Mouse (Mus musculus) megakaryocyte-erythroid progenitor cell, adult 5-6 weeks (primary cell): ENCODE measurements around the gene Ccdc191. TPM values are rescaled to one million over a fixed set of nuclear protein-coding genes. Genes with fewer than 3 reads are reported as not detected.

Source experiments
- ATAC-seq: replicated peaks from 2 replicates; pipeline ENCODE4 v1.8.0; 2016; ENCODE audit warnings: mild to moderate bottlenecking, inconsistent platforms; ENCODE audit not compliant: severe bottlenecking, poor library complexity, low FRiP score, low TSS enrichment
- total RNA-seq, 2 experiments: library from RNA; stranded (forward) in 1 of 2; stranded (reverse) in 1 of 2; fragments of 200-1000, 215-1000 nt in 1 of 2; fragments of >200 nt in 1 of 2; fragmentation: Nextera tagmentation in 1 of 2; gene quantifications; 2 replicates each; pipeline ENCODE4 v1.2.3; 2014 to 2017

The Ccdc191 gene
- total RNA-seq, 2 experiments from 2014 or later: 8.8 to 14.5 TPM

GRCm38 (mm10) chr16:43925846-43926245 is 36.2 kb downstream of the Ccdc191 start:
- no peak for ATAC-seq

- ATAC-seq: no peak
Measured at GRCm38 (mm10) chr16:43926341-43926859, 36.8 kb downstream of the Ccdc191 start, which contains the start of gene Qtrt2. TSS of gene Qtrt2 (minus strand) at chr16:43926809.

DNA sequence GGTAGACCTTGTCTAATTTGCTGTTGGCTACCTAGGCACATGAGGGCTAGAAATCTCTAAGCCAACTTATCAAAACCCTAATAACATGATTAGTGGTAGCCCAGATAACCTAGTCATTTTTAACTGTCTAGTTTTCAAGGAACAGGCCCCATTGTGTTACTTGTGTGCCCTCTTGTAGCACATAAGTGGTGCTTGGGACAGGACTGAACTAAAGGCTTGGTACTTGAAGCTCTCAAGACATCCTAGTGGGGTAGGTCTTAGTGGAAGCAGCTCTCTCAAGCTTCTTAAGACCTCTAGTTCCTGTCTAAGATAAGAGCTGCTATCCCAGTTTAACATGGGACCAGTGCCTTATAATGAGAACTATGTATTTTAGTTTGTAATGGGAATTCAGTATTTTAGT is 41.0 kb downstream of the Ccdc191 start:
- ATAC-seq: no peak

DNA sequence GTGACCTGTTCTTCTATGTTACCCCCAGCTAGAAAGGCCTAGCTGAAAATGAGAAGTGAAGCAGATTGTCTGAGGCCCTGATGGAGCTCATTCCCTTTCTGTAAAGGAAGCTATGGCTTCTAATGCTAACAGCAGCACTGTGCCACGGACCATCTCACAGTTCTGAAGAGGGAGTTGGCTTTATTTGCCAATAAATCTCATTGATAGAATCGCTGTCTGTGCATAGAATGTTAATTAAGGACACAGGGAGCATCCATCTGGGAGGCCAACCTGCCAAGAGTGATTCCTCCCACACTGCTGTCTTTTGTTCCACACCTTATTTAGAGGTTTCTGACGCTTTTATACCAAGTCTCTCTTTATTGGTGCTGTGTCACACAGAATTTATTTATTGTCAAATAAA is 41.9 kb downstream of the Ccdc191 start:
- no peak for ATAC-seq

- no peak for ATAC-seq
Measured at GRCm38 (mm10) chr16:43932319-43932718, 42.7 kb downstream of the Ccdc191 start.

DNA sequence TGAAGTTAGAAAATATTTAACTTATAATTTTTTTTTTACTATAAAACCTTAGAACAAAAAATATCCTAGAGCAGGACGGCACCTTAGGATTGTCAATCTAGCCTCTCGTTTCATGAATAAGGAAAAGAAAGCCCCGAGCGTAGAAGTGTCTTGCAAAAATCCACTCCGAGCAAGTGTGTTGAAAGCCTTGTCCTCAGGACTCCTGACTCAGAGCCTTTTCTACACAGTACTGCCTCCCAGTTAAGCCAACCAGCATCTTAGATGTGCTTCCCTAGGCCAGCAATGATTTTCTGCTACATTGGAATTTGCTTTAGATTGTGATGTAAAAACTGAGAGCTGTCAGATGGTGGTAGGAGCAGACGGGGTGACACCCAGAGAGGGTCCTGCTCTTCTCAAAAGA is 43.4 kb downstream of the Ccdc191 start:
- ATAC-seq: no peak

- ATAC-seq: no peak
Measured at GRCm38 (mm10) chr16:43934856-43935255, 45.3 kb downstream of the Ccdc191 start.

- 0 out of 2 replicates have a peak, but pooled peaks have one; percentile 41 for ATAC-seq
Measured at GRCm38 (mm10) chr16:43935367-43935766, 45.8 kb downstream of the Ccdc191 start.

DNA sequence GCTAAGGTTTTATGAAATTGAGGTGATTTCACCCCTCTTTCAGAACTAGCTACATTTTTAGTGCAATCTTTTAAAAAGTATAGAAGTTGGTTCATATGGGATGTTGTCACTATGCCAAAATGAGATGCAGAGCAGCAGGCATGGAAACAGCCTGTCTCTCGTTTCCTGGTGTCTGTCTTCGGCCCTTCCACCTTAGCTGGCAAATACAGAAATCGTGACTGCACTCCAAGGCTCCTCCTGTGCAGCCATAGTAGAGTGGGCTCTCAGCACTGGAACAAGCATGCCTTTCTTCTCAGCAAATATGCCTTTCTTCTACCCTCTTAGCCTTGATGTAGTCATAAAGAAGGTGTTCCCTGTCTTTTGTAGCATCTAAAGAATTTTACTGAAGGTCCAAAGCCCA is 46.3 kb downstream of the Ccdc191 start:
- no peak for ATAC-seq

DNA sequence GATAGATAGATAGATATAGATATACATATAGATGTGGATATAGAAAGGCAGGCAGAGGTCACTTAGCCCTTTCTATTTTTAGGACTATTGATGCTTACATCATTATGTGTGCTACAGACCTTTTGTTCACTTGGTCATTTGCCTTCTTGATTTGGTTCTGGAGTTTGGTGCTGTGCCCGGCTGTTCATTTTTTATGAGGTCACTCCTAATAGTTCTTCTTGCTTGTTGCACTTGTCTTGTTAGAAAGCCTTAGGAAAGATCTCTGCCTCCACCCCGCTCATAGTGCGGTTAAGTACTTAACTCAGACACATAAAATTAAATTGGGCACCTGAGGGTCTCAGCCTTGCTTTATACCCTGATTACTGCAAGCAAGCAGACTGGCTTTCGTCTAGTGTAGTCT is 51.2 kb downstream of the Ccdc191 start:
- ATAC-seq: no peak

- ATAC-seq: no peak
Measured at GRCm38 (mm10) chr16:43945351-43945750, 55.8 kb downstream of the Ccdc191 start.

DNA sequence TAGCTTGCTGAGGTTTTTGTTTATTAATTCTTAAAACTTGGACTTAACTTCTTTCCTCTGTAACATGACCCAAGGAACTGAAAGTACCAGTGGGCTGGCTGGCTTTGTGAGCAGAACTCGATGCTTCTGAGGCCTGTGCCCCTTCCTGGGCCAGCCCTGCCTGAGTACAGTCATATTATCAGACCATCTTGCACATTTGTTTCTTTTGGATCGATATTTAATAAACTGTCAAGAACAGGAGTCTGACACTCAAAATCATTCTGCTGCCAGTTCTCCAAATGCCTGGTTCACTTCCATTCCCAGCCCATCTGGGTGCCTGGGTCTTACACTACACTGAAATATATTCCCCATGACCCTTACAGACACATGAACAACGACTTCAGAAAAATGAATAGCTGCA is 56.3 kb downstream of the Ccdc191 start:
- ATAC-seq: no peak

- ATAC-seq: no peak
Measured at GRCm38 (mm10) chr16:43951591-43951990, 62.0 kb downstream of the Ccdc191 start.

DNA sequence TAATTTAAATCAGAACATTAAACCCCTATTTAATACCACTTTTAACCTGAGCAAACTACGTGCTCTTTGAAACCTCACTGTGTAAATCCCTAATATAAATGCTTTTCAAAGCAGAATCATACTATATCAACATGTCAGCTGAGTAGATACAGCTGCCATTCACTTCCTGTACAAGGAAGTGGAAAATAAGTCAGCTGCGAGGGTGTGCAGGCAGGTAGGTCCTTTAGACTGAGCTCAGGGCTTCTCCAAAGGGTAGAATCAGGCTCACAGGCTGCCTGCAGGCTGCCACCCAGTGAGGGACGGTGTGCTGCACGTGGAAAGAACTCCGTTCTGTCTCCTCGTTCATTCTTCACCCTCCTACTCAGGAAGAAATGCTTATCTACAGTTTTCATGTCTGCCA is 65.3 kb downstream of the Ccdc191 start:
- no peak for ATAC-seq

DNA sequence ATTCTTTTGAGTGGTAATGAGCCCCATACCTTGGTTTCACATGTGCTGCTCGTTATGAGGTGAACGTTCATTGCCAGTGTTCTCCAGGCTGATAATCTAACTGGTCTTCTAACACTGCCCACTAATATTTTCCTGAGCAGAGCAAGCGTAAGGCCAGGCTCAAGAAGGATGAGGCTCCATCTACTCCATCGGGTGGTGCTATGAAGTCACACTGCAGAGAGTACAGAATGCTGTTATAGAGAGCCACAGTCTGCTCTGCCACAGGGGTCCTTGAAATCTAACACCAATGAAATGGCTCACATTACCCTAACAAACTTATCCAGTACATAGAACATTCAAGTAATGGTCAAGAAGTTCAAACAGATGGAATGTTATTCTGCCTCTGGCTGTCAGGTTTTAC is 68.4 kb downstream of the Ccdc191 start:
- ATAC-seq: no peak

- ATAC-seq: no peak
Measured at GRCm38 (mm10) chr16:43963291-43963690, 73.7 kb downstream of the Ccdc191 start.

DNA sequence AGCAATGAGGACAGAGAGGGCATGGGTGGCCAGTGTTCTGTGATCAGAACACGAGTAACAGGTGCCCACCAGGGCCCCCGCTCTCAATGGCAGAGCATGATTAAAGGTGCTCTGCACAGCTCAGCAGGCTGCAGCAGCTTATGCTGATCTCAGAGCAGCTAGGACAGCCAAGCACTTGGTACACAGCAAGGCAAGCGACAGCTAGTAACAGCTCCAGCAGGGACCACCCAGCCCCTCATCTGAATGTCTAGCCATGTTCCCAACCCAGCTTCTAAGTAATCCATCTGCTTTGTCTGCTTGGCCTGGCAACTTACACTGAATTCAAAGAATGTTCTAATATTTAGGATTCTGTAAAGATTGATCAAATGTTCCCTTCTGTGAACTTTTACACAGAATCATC is 74.2 kb downstream of the Ccdc191 start:
- no peak for ATAC-seq

GRCm38 (mm10) chr16:43965781-43966389 is 76.3 kb downstream of the Ccdc191 start:
- no peak for ATAC-seq

- ATAC-seq: no peak
Measured at GRCm38 (mm10) chr16:43970426-43970825, 80.8 kb downstream of the Ccdc191 start.

- no peak for ATAC-seq
Measured at GRCm38 (mm10) chr16:43971189-43971588, 81.6 kb downstream of the Ccdc191 start.

- ATAC-seq: no peak
Measured at GRCm38 (mm10) chr16:43971741-43972140, 82.1 kb downstream of the Ccdc191 start.

- no peak for ATAC-seq
Measured at GRCm38 (mm10) chr16:43972391-43972790, 82.8 kb downstream of the Ccdc191 start.
